Mouse (Mus musculus): ENCODE measurements around the gene Ranbp10.
"Not testable (repeated sequence)": the region's sequence is repeated elsewhere in the genome, so short reads cannot be mapped to it uniquely, and the experiment has no call there.

Gene Ranbp10

GRCm38 (mm10) chr8:105835318-105835717 is 8.2 kb upstream of the Ranbp10 start:
- in situ Hi-C loops (cut with MseI, MboI) = no loop called here

- in situ Hi-C loops (cut with MseI, MboI) = not testable (repeated sequence)
Observed at GRCm38 (mm10) chr8:105833740-105834139, 6.6 kb upstream of the Ranbp10 start.

GRCm38 (mm10) chr8:105826379-105826778 is 771 bp downstream of the Ranbp10 start:
- in situ Hi-C loops (cut with MseI, MboI) = no loop called here

- in situ Hi-C loops (cut with MseI, MboI) = no loop called here
Observed at GRCm38 (mm10) chr8:105825506-105825905, 1.6 kb downstream of the Ranbp10 start.

- in situ Hi-C loops (cut with MseI, MboI) = no loop called here
Observed at GRCm38 (mm10) chr8:105820925-105821324, 6.2 kb downstream of the Ranbp10 start.

- in situ Hi-C loops (cut with MseI, MboI) = no loop called here
Observed at GRCm38 (mm10) chr8:105819659-105820058, 7.5 kb downstream of the Ranbp10 start.

- in situ Hi-C loops (cut with MseI, MboI) = no loop called here
Observed at GRCm38 (mm10) chr8:105813241-105813640, 13.9 kb downstream of the Ranbp10 start.

- in situ Hi-C loops (cut with MseI, MboI) = no loop called here
Observed at GRCm38 (mm10) chr8:105812511-105812910, 14.6 kb downstream of the Ranbp10 start.

- in situ Hi-C loops (cut with MseI, MboI) = no loop called here
Observed at GRCm38 (mm10) chr8:105811543-105811942, 15.6 kb downstream of the Ranbp10 start.

- in situ Hi-C loops (cut with MseI, MboI) = no loop called here
Observed at GRCm38 (mm10) chr8:105811061-105811460, 16.1 kb downstream of the Ranbp10 start.

- in situ Hi-C loops (cut with MseI, MboI) = no loop called here
Observed at GRCm38 (mm10) chr8:105810245-105810786, 16.8 kb downstream of the Ranbp10 start.

GRCm38 (mm10) chr8:105808480-105808879 is 18.7 kb downstream of the Ranbp10 start:
- in situ Hi-C loops (cut with MseI, MboI) = no loop called here

- in situ Hi-C loops (cut with MseI, MboI) = no loop called here
Observed at GRCm38 (mm10) chr8:105807766-105808165, 19.4 kb downstream of the Ranbp10 start.

- in situ Hi-C loops (cut with MseI, MboI) = no loop called here
Observed at GRCm38 (mm10) chr8:105805964-105806363, 21.2 kb downstream of the Ranbp10 start.

GRCm38 (mm10) chr8:105805346-105805745 is 21.8 kb downstream of the Ranbp10 start:
- in situ Hi-C loops (cut with MseI, MboI) = no loop called here

- in situ Hi-C loops (cut with MseI, MboI) = no loop called here
Observed at GRCm38 (mm10) chr8:105804797-105805196, 22.4 kb downstream of the Ranbp10 start.

GRCm38 (mm10) chr8:105801153-105801904 is 25.8 kb downstream of the Ranbp10 start:
- in situ Hi-C loops (cut with MseI, MboI) = no loop called here

- in situ Hi-C loops (cut with MseI, MboI) = no loop called here
Observed at GRCm38 (mm10) chr8:105799091-105799812, 27.9 kb downstream of the Ranbp10 start.

- in situ Hi-C loops (cut with MseI, MboI) = no loop called here
Observed at GRCm38 (mm10) chr8:105798408-105798807, 28.7 kb downstream of the Ranbp10 start.

- in situ Hi-C loops (cut with MseI, MboI) = no loop called here
Observed at GRCm38 (mm10) chr8:105795785-105796184, 31.4 kb downstream of the Ranbp10 start.

GRCm38 (mm10) chr8:105794009-105794598 is 33.0 kb downstream of the Ranbp10 start:
- in situ Hi-C loops (cut with MseI, MboI) = no loop called here

GRCm38 (mm10) chr8:105793331-105793730 is 33.8 kb downstream of the Ranbp10 start:
- in situ Hi-C loops (cut with MseI, MboI) = no loop called here

Data from mouse trophoblast stem cell (cell line).